Mouse (Mus musculus): ENCODE data around the gene Gm28035. TPM values are rescaled to one million over a fixed set of nuclear protein-coding genes. Genes with fewer than 3 reads are reported as not detected.

Gm28035 gene
- total RNA-seq, 2 experiments from 2014 or later, result 11.3 to 15.1 TPM

GRCm38 (mm10) chr2:30239777-30240176 is 590 bp upstream of the Gm28035 start:
- no peak for DNase-seq (ENCODE audit: extremely low spot score in 1 of 2, low spot score in 2 of 2)
- Histone ChIP-seq H3K4me3 (peak overlapping the region; percentile 13; the same call in 1 of the 2 replicates), H3K27ac (peak overlapping the region; percentile 91; the same call in 1 of the 2 replicates)
- TF ChIP-seq CTCF (IDR thresholded peaks at IDR 0.05), result no peak
- intact Hi-C loops (cut with DNase I), result no loop called here

GRCm38 (mm10) chr2:30242509-30242908 is 2.1 kb downstream of the Gm28035 start:
- Histone ChIP-seq H3K4me3 (no peak overlapping the region), H3K27ac (peak overlapping the region; percentile 6)
- no peak for DNase-seq (ENCODE audit: extremely low spot score in 1 of 2, low spot score in 2 of 2)
- TF ChIP-seq CTCF (IDR thresholded peaks at IDR 0.05), result no peak
- intact Hi-C loops (cut with DNase I), result loop anchor here (1.0 kb wide), 1 partner anchor 24 kb away; the partner anchor contains the start of gene Phyhd1

GRCm38 (mm10) chr2:30243391-30243790 is 3.0 kb downstream of the Gm28035 start:
- no peak for DNase-seq (ENCODE audit: extremely low spot score in 1 of 2, low spot score in 2 of 2)
- TF ChIP-seq CTCF (IDR thresholded peaks at IDR 0.05), result no peak
- intact Hi-C loops (cut with DNase I), result no loop called here
- Histone ChIP-seq H3K4me3 (no peak overlapping the region), H3K27ac (peak overlapping the region; percentile 6)

GRCm38 (mm10) chr2:30244595-30245178 is 4.3 kb downstream of the Gm28035 start:
- TF ChIP-seq CTCF (IDR thresholded peaks at IDR 0.05), result no peak
- DNase-seq (ENCODE audit: extremely low spot score in 1 of 2, low spot score in 2 of 2), result no peak
- Histone ChIP-seq H3K4me3 (no peak overlapping the region), H3K27ac (no peak overlapping the region)
- intact Hi-C loops (cut with DNase I), result no loop called here

GRCm38 (mm10) chr2:30247036-30247435 is 6.7 kb downstream of the Gm28035 start:
- TF ChIP-seq CTCF (IDR thresholded peaks at IDR 0.05), result no peak
- no peak for DNase-seq (ENCODE audit: extremely low spot score in 1 of 2, low spot score in 2 of 2)
- H3K27ac ChIP-seq, result no peak overlapping the region
- intact Hi-C loops (cut with DNase I), result no loop called here
- H3K4me3 ChIP-seq, result no peak overlapping the region

GRCm38 (mm10) chr2:30247681-30248080 is 7.3 kb downstream of the Gm28035 start:
- no peak overlapping the region for H3K27ac ChIP-seq
- no peak overlapping the region for H3K4me3 ChIP-seq
- intact Hi-C loops (cut with DNase I), result no loop called here
- no peak for DNase-seq (ENCODE audit: extremely low spot score in 1 of 2, low spot score in 2 of 2)
- TF ChIP-seq CTCF (IDR thresholded peaks at IDR 0.05), result no peak

GRCm38 (mm10) chr2:30249182-30249581 is 8.8 kb downstream of the Gm28035 start:
- intact Hi-C loops (cut with DNase I), result no loop called here
- TF ChIP-seq CTCF (IDR thresholded peaks at IDR 0.05), result no peak
- Histone ChIP-seq H3K4me3 (no peak overlapping the region), H3K27ac (no peak overlapping the region; the same call in 1 of the 2 replicates)
- DNase-seq (ENCODE audit: extremely low spot score in 1 of 2, low spot score in 2 of 2), result no peak

- TF ChIP-seq CTCF (IDR thresholded peaks at IDR 0.05), result no peak
- no peak overlapping the region for H3K4me3 ChIP-seq
- peak overlapping the region; percentile 19; the same call in 1 of the 2 replicates for H3K27ac ChIP-seq
- no peak for DNase-seq (ENCODE audit: extremely low spot score in 1 of 2, low spot score in 2 of 2)
- intact Hi-C loops (cut with DNase I), result no loop called here
These were observed 10.1 kb downstream of the Gm28035 start for GRCm38 (mm10) chr2:30250166-30251128.

- H3K27ac ChIP-seq, result peak overlapping the region; percentile 67
- intact Hi-C loops (cut with DNase I), result no loop called here
- no peak for DNase-seq (ENCODE audit: extremely low spot score in 1 of 2, low spot score in 2 of 2)
- no peak for TF ChIP-seq CTCF (IDR thresholded peaks at IDR 0.05)
- H3K4me3 ChIP-seq, result no peak overlapping the region
These were observed 11.2 kb downstream of the Gm28035 start for GRCm38 (mm10) chr2:30251417-30252104.

- H3K4me3 ChIP-seq, result no peak overlapping the region
- no peak for DNase-seq (ENCODE audit: extremely low spot score in 1 of 2, low spot score in 2 of 2)
- no peak for TF ChIP-seq CTCF (IDR thresholded peaks at IDR 0.05)
- peak overlapping the region; percentile 67; the same call in 1 of the 2 replicates for H3K27ac ChIP-seq
- intact Hi-C loops (cut with DNase I), result no loop called here
These were observed 12.2 kb downstream of the Gm28035 start for GRCm38 (mm10) chr2:30252521-30252920.

GRCm38 (mm10) chr2:30253809-30254208 is 13.4 kb downstream of the Gm28035 start:
- intact Hi-C loops (cut with DNase I), result no loop called here
- no peak overlapping the region for H3K4me3 ChIP-seq
- DNase-seq (ENCODE audit: extremely low spot score in 1 of 2, low spot score in 2 of 2), result no peak
- H3K27ac ChIP-seq, result no peak overlapping the region
- TF ChIP-seq CTCF (IDR thresholded peaks at IDR 0.05), result no peak
